In genomic region chr11:81698008-81698407, GRCm38 (mm10) we compare ENCODE assay signal across 15 mouse cellular contexts.
DNase-seq lines count a peak whose midpoint lies in the region; ATAC-seq and TF ChIP-seq lines count a peak whose summit lies in the region.
"Had no signal": no experiment of that assay in that cellular context is flagged by ENCODE, and none has a peak within 500 bp of the region (broad histone marks: within the 10 kb centered on the region; RNA-seq: fewer than 3 reads in every experiment).

No protein-coding gene starts in this region.

- H3K9me3 ChIP-seq in heart, embryonic 10.5 days, result no peaks in the 10 kb centered on the region
- H3K9me3 ChIP-seq in liver, postnatal 0 days (ENCODE audit: low read length), result no peaks in the 10 kb centered on the region
- no peaks in the 10 kb centered on the region for H3K9me3 ChIP-seq in limb, embryonic 10.5 days (replicated peaks)
- H3K9me3 ChIP-seq: embryonic facial prominence, embryonic 12.5 days; forebrain, embryonic 10.5 days; limb, embryonic 15.5 days had no signal

- H3K4me1 ChIP-seq in cerebellum, adult 2 months (ENCODE audit: control insufficient read depth, insufficient read depth, low read length), result no peaks in the 10 kb centered on the region
- H3K4me1 ChIP-seq in heart, embryonic 10.5 days, result no peaks in the 10 kb centered on the region
- H3K4me1 ChIP-seq in liver, postnatal 0 days (ENCODE audit: insufficient read depth), result no peaks in the 10 kb centered on the region
- no peaks in the 10 kb centered on the region for H3K4me1 ChIP-seq in limb, embryonic 10.5 days
- H3K4me1 ChIP-seq: embryonic facial prominence, embryonic 12.5 days; limb, embryonic 15.5 days had no signal

- H3K4me2 ChIP-seq in liver, postnatal 0 days (ENCODE audit: low read depth, low read length), result no peak overlapping the region
- H3K4me2 ChIP-seq: embryonic facial prominence, embryonic 12.5 days; limb, embryonic 15.5 days had no signal

- peak; percentile 35; the same call in 1 of the 2 replicates for TF ChIP-seq CTCF in cerebellum, adult 2 months (IDR thresholded peaks at IDR 0.05; ENCODE audit: borderline replicate concordance, insufficient read depth, low read depth, low read length)
- TF ChIP-seq CTCF in liver, postnatal 0 days (IDR thresholded peaks at IDR 0.05; ENCODE audit: low read depth), result peak; percentile 15; the same call in 1 of the 2 replicates

- no peak overlapping the region for H3K4me3 ChIP-seq in cerebellum, adult 2 months (replicated peaks; ENCODE audit: insufficient read depth, low read depth, low read length)
- no peak overlapping the region for H3K4me3 ChIP-seq in heart, embryonic 10.5 days
- no peak overlapping the region for H3K4me3 ChIP-seq in liver, postnatal 0 days (ENCODE audit: low read depth, low read length)
- H3K4me3 ChIP-seq in limb, embryonic 10.5 days, result no peak overlapping the region
- H3K4me3 ChIP-seq: embryonic facial prominence, embryonic 12.5 days; forebrain, embryonic 10.5 days; limb, embryonic 15.5 days had no signal

- TF ChIP-seq EP300 in liver, postnatal 0 days (IDR thresholded peaks at IDR 0.05; ENCODE audit: low read depth), result no peak

- H3K9ac ChIP-seq in liver, postnatal 0 days (replicated peaks), result no peak overlapping the region
- H3K9ac ChIP-seq: embryonic facial prominence, embryonic 12.5 days; limb, embryonic 15.5 days had no signal

- TF ChIP-seq POLR2A in cerebellum, adult 2 months (IDR thresholded peaks at IDR 0.05; ENCODE audit: borderline replicate concordance, insufficient read depth, low read length), result no peak

- no peaks in the 10 kb centered on the region for H3K36me3 ChIP-seq in heart, embryonic 10.5 days
- no peaks in the 10 kb centered on the region for H3K36me3 ChIP-seq in liver, postnatal 0 days (replicated peaks; ENCODE audit: insufficient read depth, low read length)
- no peaks in the 10 kb centered on the region for H3K36me3 ChIP-seq in limb, embryonic 10.5 days
- H3K36me3 ChIP-seq: embryonic facial prominence, embryonic 12.5 days; forebrain, embryonic 10.5 days; limb, embryonic 15.5 days had no signal

- WGBS in cerebellum, adult 2 months, result 83% methylated on average over 1 of the region's 1 CpGs
- WGBS in heart, embryonic 10.5 days, result 68% methylated on average over 1 of the region's 1 CpGs
- 78% methylated on average over 1 of the region's 1 CpGs for WGBS in liver, postnatal 0 days (ENCODE audit: insufficient replicate concordance)
- WGBS in limb, embryonic 10.5 days, result 87% methylated on average over 1 of the region's 1 CpGs

- H3K27me3 ChIP-seq in cerebellum, adult 2 months (ENCODE audit: control insufficient read depth, insufficient read depth, low read length), result no peaks in the 10 kb centered on the region; the same call in 1 of the 2 replicates
- H3K27me3 ChIP-seq in heart, embryonic 10.5 days (ENCODE audit: insufficient read depth, poor library complexity, severe bottlenecking), result no peaks in the 10 kb centered on the region
- H3K27me3 ChIP-seq in liver, postnatal 0 days (ENCODE audit: insufficient read depth, low read length), result no peaks in the 10 kb centered on the region
- no peaks in the 10 kb centered on the region for H3K27me3 ChIP-seq in limb, embryonic 10.5 days (ENCODE audit: low read depth, poor library complexity, severe bottlenecking)
- H3K27me3 ChIP-seq: embryonic facial prominence, embryonic 12.5 days; limb, embryonic 15.5 days had no signal

- no peak for ATAC-seq in liver, postnatal 0 days

- DNase-seq in cerebellum, adult 2 months, result no peak
- DNase-seq in cerebellum, postnatal 36 days, result no peak
- DNase-seq in heart, postnatal 4 days, result peak; percentile 5
- DNase-seq in heart, embryonic 10.5 days (ENCODE audit: low spot score), result no peak
- DNase-seq in liver, postnatal 0 days, result no peak
- DNase-seq in liver, result no peak
- DNase-seq in adrenal gland, postnatal 36 days, result peak; percentile 30 to 32
- no peak for DNase-seq in limb, embryonic 10.5 days (ENCODE audit: low spot score)
- DNase-seq: heart, adult 18-20 months; kidney, postnatal 36 days; lung, postnatal 36 days; midbrain, embryonic 14.5 days had no signal

- no peak overlapping the region for H3K27ac ChIP-seq in cerebellum, adult 2 months (ENCODE audit: insufficient read depth, low read length)
- no peak overlapping the region for H3K27ac ChIP-seq in heart, embryonic 10.5 days
- no peak overlapping the region for H3K27ac ChIP-seq in liver, postnatal 0 days (ENCODE audit: low read depth)
- H3K27ac ChIP-seq in limb, embryonic 10.5 days, result no peak overlapping the region
- H3K27ac ChIP-seq: embryonic facial prominence, embryonic 12.5 days; forebrain, embryonic 10.5 days; limb, embryonic 15.5 days had no signal

Comparison
In these comparisons a context has a peak if more than half of its experiments do, and no peak if none do; other contexts are left out.
1. DNase-seq: peak in heart, postnatal 4 days (single experiment) and adrenal gland, postnatal 36 days (2 of 2); none in cerebellum, adult 2 months (0 of 2), cerebellum, postnatal 36 days (0 of 2), heart, embryonic 10.5 days (single experiment), liver, postnatal 0 days (single experiment), liver (single experiment) and limb, embryonic 10.5 days (single experiment).